Mouse (Mus musculus): ENCODE results near the gene Tma16.

Tma16 gene

DNA sequence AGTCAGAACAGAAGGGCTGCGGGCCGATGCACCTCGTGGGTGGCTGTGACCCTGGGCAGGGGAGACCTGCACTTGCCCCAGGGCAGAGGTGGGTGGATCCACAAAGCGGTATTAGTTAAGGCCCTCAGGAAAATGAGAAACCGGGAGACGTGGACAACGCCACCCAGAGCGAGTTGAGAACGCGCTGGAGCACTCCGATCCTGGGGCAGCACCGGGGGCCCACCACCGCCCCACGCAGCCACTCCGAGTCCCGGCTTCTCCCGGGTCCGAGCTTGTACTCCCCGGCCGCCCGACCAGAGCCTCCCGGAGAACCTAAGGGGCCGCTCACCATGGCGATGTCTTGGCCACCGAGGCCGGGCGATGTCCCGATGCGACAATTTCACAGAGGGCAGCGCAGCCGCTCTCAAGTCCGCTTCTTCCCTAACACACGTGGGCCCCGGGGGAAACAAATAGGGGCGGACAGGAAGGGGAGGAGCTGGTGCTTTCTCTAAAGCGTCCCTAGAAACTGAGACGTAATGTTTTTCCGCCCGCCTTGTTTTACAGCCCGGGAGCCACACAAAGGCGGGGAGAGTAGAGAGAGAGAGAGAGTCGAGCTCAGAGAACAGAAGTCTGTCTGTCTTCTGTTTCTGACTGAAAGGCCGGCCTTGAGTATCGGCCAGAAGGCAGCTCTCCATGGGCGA is at the start of gene Tma16:
Gene Tma16 (minus strand): TSS at position 447 of the 680 bp plus-strand sequence.
- peak; percentile 78 for DNase-seq

DNA sequence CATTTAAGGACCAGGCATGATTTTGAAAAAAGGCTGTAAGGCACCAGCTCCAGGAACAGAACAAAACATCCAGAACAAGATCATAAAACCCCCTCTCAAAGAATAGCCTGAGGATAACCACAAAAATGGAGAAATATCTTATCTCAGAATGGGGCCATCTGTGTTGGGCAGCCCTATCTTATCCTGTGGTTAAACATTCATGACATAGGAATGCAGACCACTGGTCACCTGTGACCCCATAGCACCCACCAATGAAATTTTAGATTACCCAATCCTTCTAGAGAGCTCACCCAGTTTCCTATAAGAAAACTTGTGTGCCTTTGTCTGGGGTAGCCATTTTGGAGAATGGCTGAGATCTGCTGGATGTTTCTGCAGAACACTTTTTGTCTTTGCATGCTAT is 34.2 kb upstream of the Tma16 start:
- no peak for DNase-seq

DNA sequence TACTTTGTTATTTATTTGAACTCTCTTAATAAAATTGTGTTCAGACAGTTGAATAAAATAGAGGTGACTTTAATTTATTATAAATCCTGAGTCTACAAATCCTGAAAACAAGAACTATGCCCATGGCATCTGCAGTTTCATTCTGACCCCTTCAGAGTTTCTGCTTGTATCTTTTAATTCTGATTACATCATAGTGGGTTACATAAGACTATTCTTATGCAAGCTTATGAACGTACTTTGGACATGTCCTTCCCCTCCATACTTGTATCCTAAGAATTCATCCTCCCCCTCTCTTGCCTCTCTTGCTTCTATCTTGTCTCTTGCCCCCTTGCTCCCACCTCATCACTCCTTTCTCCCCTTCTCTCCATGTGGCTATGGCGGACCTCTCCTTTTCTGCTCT is 32.8 kb upstream of the Tma16 start:
- no peak for DNase-seq

DNA sequence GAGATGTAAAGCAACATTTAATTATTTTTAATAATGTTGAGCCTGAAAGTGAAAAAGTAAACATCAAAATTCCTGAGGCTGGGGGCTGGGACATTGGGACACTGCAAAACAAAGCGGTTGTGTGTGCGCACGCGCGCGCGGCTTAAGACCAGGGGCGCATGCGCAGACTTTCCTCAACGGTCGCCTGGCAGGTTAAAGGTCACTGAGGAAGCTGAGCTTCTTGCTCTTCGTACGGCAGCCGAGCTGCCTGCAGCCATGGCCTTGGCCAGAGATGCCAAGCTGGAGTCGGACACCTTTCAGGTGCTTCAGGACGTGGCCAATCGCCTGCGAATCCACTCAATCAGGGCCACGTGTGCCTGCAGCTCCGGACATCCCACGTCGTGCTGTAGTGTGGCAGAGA is 25.2 kb upstream of the Tma16 start, which contains the start of gene Tktl2:
Gene Tktl2 (plus strand): TSS at position 220 of the 400 bp plus-strand sequence.
- no peak for DNase-seq

DNA sequence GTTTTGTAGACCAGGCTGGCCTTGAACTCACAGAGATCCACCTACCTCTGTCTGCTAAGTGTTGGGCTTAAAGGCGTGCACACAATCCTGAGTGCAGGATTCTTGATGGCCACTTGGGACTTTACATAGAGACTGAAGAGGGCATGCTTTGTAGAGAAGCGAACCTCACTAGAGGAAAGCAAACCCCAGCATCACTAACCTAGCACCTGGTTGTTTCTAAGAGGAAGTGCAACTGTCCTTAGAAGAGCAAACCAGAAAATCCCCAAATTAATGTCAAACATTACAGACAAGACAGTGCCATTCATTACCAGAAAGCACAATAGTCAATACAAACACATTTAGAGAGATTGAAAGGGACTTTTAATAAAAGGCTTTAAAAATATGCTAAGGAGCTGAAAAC is 17.1 kb upstream of the Tma16 start:
- no peak for DNase-seq

DNA sequence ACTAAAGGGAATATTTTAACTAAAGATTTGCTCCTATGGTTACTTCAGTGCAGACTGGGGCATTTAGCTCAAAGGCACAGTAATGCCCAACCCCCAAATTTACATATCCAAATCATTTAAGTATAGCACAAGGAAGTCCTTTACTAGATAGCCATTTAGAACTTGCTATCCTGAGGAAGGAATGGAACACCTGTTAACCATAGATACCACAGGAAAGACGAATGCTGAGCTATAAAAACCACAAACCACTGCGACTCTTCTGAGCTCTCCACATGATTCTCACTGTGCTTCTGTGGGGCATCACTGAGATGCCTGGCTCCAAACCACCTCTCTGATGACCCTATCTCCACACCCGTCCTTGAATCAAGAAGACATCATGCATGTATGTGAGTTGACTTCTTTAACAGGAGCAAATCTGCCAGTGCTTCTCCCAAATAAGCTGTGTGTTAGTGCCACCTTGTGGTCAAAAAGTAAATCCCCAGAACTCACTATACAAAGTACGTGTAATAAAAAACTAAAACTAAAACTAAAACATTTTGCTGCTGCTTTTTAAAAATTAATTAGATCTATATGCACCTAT is 10.8 kb upstream of the Tma16 start:
- DNase-seq: peak; percentile 27

DNA sequence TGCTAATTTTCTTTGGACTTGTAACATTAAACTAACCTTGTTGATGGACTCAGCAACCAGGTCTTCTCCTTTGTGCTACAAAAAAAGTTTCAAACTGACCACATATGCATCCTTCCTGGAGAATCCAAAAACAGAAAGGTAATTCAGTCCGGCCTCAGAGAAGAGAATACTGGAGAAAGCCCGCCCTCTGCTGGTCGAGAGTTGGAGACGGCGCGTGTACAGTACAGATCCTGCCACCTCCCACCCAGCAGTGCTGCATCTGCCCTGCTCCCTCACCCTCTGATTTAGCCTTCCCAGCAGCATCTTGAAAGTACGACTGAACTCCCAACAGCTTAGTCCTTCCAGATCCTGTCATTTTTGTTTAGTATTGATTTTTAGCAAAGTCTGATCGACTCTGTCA is 9.4 kb upstream of the Tma16 start:
- peak; percentile 69 for DNase-seq

DNA sequence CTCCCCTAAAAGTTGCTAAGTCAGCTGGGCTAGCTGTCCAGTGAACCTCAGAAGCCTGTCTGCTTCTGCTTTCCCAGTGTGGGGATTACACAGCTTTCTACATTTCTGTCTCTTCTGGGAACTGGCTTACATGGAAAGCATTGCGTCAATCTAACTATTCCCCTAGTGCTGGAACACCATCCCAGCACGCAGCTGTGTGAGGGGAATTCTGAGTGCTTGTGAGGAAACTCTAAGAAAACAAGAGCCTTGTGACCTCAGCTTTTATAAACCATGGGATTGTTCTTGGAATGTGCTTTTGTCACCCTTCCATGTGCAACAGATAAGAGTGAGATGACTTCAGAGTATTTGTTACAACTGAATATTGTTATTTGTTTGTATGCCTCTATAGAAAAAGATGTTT is 8.2 kb upstream of the Tma16 start:
- no peak for DNase-seq

DNA sequence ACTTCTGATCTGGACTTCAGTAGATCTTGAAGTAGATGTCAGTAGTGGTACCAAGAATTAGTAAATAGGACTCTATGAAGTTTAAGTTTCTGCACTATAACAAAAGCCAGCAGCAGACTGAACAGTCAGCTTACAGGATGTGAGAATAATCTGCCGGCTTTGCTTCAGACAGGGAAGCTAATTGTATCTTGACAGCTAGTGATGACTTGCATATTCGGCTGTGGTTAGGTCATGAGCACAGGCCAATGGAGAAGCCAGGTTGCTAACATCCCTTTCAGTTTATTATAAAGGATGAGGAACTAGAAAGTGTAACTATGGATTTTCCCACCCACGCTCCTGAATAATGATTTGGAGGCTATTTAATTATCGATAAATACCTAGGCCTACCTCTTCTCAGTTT is 4.3 kb upstream of the Tma16 start:
- DNase-seq: no peak

DNA sequence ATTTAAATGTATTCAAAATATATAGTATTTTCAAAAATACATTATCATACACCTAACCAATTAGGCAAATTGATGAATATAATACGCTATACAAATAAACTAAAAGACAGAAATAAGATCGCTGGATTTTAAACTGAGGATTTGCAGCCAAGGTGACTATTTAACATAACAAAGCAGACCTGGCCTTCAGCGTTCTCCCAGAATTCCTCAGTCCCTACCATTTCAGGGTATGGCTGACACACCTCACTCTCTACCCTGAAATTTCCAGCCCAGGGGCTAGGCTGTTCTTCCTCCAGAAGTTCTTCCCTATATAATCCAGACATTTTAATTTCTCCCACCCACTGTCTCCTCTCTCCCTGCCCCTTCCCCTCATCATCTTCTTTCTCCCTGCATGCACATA is 2.2 kb upstream of the Tma16 start:
- no peak for DNase-seq

DNA sequence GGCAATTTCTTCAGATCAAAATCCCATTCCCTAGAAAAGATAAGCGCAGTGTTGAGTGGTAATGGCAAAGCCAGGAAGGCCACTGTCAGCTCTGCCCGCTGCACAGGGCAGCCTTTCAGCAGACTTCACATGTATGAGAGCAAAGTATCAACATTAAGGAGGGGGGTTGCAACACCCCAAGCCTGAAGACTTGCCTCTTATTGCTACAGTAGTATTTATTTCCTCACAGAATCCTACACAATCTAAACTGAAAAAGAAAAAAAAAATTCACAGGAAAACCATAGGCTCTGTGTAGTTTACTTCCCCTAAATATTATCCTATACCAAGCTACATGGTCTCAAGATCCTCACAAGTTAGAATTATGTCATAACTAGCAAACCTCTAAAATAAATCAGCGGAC is 9.4 kb downstream of the Tma16 start:
- DNase-seq: no peak

DNA sequence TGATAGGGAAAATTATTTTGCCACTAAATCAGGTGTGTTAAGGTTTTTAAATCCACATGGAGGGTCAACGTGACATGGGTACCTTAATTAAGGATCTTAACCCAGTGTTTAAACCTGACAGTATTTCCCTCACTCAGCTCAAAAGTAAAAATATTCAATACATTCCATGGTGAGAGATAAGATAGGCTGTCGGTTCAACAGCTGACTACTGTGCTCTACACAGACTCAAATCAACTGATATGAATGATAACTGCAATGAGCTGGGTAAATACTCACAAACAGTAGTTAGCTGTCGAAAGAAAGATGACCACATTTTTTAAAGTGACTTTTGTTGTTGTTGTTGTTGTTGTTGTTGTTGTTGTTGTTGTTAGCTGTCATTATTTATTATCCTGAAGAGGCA is 16.5 kb downstream of the Tma16 start:
- DNase-seq: no peak

DNA sequence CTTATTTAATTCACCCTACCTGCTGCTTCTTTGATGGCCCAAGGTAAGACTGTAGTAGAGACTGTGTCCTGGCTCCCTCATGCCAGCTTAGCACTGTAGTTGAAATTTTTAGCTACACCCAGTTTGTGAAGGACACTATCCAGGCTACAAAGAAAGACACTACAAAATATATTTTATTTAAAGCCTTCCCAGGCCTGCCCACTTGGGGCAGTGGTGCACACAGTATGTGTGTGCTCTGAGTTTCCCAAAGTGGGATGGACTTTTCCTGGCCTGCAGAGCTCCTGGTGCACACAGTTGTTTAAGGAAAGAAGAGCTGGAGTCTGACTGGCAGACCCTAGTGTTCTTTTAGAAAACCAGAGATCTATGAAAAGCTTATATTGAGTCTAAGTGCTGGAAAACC is 29.3 kb downstream of the Tma16 start:
- DNase-seq: no peak

DNA sequence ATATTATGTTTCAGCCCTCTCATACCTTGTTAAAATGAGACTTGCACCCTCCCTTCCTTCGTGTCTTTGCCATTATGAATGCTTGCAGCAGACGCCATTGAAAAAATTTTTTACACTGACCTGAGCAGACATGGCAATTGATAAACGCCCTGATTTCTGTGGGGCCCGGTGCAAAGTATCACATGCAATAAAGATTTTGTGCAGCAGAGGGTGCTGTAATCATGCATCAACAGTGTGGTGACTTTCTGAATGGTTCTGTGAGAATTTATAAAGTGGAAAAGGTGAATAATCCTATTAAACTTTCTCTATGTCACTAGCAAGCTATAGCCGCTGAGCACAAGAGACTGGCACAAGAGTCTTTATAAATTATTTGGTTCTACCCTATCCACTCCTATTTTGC is 35.6 kb downstream of the Tma16 start:
- DNase-seq: peak; percentile 10

DNA sequence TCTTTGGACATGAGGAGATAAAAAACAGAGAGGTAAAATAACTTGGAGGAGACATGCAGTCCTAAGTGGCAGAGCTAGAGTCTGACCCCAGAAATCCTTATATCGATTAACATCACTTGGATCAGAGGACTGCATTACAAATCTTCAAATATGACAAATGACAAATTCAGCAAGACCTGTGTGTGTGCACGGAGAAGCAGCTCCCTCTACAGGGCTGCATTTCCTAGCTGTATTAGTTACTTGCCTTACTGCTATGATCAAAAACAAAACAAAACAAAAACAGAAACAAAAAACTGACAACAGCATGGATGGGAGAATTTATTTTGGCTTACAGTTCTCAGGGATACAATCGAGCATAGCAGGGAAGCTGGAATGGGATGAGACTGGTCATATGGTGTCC is 41.0 kb downstream of the Tma16 start:
- no peak for DNase-seq

DNA sequence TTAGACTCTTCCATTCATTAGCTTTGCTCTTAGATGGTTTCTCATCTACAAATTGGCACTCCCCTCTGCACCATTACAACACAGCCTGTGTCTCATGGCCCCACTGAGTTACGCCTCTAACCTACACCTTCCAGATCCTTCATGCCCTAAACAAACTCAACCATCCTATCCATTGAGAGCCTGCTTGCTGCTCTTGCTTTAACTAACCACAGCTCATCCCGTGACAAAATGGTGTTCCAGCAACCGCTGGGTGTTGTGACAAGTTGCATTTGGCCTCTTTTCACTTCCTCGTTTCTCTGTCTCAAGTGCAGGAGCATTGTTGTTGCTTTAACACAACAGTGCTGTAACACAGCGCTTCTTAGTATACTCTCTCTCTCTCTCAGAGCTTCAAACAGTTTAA is 42.2 kb downstream of the Tma16 start:
- DNase-seq: no peak

DNA sequence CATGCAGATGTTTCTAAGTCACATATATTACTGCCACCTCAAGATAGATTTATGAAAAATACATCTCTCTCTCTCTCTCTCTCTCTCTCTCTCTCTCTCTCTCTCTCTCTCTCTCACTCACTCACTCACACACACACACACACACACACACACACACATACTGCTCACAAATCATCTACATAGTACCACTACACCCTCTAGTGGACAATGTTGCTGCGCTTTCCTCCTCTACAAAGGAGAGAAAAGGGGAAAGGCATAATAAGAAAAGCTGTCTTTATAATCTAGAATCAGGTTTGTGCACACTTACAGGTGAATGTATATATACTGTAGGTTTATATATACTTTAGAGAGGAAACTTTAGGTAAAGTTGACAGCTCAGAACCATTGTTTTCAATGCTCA is 43.6 kb downstream of the Tma16 start:
- DNase-seq: peak; percentile 6

DNA sequence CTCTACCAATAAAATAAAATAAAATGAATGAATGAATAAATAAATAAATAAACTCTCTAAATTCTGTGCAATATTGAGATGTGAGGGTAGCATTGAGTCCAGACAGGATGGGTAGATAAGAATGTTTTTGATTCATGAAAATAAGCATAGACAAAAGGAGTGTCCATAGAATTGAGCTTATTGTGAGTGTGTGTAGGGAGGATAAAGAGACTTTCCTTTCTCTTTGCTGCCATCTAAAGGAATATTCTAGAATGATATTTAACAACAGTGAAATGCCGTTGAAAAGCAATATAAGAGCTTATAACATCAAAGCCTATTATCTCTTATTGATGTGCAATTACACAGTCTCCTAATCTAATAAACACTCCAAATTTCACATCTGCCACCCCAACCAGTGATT is 45.2 kb downstream of the Tma16 start:
- DNase-seq: no peak

DNA sequence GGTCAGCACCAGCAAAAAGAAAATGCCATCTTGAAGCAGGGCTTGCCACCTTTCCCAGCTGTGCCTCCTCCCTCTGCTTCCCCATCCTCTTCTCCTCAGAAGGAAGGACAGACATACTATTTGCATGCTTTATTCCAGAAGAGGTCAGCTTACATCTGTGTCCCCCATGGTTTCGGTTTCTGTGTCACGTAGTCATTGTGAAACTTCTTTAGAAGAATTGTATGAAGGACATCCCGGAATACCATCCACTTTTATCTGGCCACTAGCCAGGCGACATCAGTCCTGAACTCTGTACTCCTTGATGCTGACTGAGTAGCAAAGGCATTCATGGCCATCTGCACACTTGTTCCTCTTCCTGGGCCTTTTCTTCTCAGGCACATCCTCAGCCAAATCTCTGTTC is 47.9 kb downstream of the Tma16 start:
- no peak for DNase-seq

DNA sequence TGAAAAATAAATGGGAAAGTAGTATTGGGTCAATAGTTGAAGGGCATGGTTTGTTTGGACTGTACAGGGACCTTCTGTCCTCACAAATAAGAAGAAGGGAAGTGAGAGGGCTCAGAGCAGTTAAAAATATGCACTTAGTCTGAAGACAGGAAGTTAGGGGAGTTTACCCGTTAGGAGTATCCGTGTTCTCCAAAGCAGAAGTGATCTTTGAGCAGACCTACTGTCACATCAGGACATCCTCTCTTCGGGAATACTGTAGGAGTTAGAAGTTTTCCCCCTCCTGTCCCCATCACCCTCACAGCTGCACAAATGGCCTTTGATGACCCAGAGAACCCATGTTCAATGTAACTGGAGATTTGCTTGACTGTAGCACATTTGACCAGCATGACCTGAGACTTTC is 48.4 kb downstream of the Tma16 start:
- no peak for DNase-seq

DNA sequence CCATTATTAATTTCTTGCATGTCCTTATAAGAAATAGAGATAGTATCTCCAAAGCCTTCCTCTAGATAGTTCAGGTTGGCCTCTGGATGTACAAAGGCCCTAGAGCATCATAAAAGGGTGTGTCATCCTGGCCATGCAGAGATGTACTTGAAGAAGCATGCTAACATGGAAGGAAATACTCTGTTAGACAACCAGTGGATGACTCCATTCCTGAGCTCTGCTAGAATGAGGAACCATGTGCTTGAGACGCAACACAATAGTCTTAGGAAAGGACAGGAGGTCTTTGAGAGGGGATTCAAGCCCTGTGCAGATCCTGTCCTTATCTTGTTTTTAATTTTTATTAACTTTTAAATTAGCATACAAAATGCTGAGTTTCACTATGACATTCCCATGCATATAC is 49.5 kb downstream of the Tma16 start:
- no peak for DNase-seq

DNA sequence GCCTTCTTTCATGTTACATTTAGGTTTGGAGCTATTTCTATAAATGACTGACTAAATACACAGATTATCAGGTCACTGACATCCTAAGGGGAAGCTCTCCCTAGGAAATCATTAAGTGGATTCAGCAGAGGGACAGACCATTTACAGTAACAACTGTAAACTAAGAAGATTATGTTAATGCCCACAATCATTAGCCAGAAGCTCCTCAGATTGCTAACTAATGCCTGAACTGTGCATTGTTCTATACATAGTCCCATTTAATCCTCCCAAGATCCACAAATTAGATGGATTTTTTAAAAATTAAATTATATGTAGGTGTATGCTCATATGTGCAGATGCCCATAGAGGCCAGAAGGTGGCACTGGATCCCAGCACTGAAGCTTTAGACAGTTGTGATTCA is 52.8 kb downstream of the Tma16 start:
- no peak for DNase-seq

DNA sequence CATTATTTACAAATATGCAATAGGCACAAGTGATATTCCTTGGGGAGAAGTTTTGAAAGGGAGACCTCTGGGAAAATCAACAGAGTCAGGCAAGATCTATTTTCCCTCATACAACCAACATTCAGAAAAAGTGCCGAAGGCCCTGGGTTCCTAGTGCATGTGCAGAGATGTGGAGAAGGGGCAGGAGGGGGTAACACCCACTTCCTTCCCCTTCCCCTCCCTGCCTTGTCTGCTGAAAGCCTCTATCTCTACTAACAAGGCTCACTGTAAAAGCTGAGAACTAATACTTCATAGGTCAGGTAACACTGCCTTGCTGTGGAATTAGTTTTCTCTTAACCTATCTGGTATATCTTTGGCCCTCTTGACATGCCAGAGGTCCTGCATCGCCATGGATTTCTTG is 55.7 kb downstream of the Tma16 start:
- DNase-seq: no peak

Data from thymus, postnatal 14 days (tissue).